Mouse (Mus musculus) left cerebral cortex, adult 9 months (tissue): ENCODE measurements at regions not wholly inside any gene's neighbourhood (a gene's known extent, or its start where the extent isn't known, plus 50 kb on each side); places are given as distances from the start of the nearest gene placed in this dataset.
"Not testable (repeated sequence)": the region's sequence is repeated elsewhere in the genome, so short reads cannot be mapped to it uniquely, and the experiment has no call there.

Experiments
- DNase-seq, 2 experiments: peaks; one replicate each; pipeline ENCODE4 v3.0.0; 2022; ENCODE audit warnings: low spot score in 2 of 2

DNA sequence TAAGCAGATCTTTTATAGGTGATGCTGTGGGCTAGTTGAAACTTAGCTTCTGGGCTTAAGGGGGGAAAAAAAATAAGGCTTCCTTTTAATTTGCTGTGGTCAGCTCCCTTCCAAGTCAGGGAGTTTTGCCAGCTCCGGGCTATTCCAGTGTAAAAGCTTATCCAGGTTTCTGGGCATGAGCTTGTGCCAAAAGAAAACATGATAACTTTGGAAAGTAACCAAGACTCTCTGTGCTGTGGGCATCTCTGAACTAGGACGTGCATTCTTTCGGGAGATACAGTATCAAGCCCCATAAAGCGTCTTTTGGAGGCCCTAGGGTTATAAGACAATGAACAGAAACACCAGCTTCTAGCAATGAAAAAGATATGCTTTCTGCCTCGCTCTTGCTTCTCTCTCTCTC is 114.6 kb upstream of the Dyrk2 start:
- no peak for DNase-seq

DNA sequence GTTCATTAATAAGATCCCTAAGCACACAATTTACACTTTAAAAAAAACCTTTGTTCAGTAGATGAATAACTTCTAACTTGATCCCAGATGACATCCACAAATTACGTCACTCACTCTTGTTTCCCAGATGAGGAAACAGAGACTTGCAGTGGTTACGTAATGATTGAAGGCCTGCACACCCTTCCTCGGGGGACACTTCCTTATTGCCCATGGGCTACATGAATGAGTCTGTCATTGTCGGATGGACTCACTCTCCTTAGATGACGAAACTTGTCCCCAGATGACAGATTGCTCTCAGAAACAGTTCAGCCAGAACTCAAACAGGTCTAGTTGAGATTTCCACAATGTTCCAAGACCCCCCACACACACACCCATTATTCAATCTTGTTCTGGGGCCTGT is 111.4 kb upstream of the Dyrk2 start:
- no peak for DNase-seq

DNA sequence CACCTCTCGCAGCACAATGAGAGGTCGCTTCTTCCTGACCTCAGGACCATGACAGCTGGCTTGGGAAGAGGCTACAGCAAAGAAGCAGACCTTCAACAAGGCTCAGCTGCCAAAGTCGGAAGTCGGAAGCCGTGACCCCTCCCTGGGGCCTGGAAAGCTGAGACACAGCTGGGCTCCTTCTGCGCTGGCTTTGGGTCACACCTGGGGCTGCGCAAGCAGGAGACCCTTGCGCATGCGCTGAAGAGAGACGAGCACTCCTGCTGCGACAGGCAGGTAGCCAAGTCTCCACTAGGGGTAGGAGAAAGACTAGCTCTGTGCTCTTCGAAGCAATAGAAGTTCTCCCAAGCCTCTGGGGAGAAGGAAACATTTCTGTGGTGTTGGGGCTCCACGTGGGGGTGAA is 109.3 kb upstream of the Dyrk2 start:
- DNase-seq: no peak

DNA sequence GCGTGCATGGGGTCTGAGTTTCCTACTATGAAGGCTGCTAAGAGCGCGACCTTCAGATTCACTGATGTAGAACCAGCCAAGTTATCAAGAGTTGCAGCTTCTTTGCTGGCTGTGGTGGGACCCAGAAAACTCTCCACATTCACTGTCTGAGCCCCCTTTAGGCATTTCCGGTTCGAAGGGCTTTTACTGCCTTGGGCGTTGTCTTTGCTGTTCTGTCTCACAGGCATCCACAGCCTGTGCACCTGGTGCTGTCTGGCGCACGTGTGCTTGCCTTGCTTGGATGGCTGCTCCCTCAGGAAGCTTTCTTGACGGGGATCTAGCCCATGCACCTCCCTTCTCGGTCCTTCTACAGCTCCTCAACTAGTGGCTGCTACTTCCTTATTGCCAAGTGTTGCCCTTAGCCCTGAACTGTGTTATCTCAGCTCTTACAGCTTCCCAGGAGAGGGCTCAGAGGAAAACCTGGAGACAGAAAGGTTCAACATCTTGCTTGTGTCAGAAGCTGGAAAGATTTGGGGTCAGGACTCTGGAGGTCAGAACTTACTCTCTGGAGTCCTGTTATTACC is 108.3 kb upstream of the Dyrk2 start:
- no peak for DNase-seq

DNA sequence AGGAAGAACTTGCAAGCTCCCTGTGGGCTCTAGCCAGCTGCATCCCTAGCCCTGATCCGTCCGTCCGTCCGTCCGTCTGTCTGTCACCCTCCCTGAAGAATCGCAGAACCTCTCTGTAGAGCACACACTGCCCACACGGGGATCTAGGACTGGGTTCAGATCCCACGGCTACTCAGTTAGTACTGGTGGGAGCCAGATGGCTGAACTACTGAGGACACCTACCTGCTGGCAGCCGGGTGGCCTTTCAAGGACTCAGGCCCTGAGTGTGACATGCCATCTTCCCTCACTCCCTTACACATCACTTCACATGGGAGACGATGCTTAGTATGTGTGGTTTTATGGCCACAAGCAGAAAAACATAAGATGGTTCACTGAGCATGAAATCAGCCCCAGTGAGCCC is 106.4 kb upstream of the Dyrk2 start:
- no peak for DNase-seq

DNA sequence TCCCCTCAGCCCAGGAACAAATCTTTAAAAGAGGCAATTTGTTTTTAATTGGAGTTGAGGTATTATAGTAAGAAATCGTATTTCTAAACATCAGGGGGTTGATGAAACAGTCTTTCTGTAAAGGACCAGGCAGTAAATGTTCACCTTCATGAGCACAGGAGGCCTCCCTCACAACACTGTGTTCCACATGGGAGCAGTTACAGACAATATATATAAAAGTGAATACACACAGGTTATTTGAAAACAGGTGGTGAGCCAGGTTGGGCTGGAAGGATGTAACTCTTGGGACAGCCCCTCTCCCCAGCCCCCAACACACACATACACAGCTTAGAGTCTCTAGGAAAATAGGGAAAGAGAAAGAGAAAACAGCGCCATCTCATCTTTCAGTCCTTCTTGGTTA is 105.8 kb upstream of the Dyrk2 start:
- DNase-seq: no peak

DNA sequence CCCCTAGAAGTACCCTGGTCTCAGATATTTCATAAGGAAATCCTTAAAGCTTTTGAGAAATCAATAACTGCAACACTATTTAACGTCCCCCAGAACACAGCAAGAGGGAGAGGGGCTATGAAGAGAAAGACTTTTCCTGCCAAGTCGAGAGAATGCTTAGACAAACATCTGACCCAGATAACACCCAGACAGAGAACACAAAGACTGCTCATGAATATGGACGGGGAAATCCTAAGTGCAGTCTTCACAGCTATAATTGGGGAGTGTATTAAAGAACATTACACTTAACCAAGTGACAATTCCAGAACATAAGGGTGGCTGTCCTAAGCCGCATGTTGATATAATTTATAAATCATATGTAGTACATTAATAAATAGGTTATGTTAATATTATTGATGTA is 103.3 kb upstream of the Dyrk2 start:
- no peak for DNase-seq

DNA sequence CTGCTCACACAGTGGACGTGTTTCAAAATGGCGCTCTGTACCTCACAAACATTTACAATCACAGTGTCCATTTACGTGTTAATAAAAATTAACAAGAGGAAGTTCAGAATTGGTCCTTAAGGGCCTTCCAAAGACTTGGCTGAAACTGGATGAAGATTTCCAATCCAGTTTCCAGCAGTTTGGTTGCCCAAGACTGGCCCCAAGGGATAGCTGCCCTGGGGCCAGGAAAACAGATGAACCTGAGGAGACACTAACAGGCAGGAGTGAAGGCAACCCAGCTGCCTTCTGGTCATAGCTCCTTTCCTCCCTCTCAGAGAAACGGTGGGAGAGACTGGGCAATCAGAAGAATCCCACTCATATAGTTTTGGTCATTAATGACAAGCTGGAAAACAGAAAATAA is 102.6 kb upstream of the Dyrk2 start:
- no peak for DNase-seq

DNA sequence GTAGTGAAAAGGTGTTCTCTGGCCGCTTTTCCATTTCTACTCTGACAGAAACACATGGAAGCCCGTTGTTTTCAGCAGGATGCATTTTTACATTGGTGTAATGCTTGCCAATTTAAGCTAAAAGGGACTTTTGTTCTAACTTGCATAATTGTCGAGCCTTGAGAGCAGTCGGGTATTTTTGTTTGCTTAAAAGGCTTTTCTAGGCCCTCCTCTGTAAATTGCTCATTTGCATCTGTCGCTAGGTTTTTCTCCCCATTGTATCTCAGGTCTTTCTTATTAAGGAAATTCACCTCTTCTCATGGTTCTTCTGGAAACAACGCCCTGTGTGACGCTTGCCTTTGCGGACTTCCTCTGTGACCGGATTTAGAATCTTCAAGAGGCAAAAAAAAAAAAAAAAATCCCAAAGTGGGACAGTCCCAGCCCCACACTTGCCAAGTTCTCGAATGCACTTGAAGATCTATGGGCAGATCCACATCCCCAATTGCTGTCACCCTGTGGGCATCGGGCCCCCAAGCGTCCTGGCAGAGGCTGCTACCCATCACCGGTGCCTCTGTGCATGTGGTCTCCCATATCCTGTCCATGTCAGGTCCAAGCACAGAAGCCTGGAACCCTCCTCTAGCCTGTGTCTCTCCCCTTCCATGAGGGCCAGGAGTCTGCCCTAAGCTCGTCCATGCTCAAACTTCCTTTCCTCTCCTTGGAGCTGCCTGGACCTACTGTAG is 100.6 kb upstream of the Dyrk2 start:
- DNase-seq: no peak

DNA sequence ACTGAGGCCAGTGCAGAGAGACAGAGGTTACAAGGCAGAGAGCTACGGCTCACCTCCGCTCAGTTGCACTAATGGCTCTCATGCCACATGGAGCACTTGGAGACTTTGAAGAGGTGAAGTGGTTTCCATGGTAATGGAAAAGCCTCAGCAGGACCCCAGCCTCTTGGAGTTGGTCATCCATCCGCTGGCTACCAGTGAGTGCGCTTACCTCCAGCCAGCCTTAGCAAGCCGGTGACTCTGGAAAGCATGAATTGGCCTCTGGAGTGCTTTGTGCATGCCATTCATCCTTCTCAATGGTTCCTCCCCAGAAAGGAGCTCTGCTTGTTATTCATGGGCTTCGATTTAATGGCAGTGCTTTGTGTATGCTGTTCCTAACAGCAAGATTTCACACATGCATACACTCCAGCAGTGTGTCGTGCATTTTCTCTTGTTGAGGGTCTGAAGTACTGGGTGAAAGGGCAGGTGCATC is 91.7 kb upstream of the Dyrk2 start:
- DNase-seq: no peak

DNA sequence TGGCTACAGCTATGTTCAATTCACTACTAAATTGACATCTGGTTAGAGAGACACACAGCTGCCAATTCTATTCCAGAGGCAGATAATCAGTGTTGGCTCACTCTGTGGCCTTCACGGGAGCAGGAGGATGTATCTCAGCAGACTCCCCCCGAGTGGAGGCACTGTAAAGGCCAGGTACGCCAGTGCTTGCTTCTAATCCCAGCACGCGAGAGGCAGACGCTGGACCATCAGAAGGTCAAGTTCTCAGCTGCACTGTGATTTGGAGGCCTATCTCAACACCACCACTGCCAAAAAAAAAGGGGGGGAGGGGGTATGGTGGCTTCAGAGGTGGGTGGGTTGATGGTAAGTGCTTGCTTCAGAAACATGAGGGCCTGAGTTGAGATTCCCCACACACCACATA is 90.1 kb upstream of the Dyrk2 start:
- DNase-seq: no peak

DNA sequence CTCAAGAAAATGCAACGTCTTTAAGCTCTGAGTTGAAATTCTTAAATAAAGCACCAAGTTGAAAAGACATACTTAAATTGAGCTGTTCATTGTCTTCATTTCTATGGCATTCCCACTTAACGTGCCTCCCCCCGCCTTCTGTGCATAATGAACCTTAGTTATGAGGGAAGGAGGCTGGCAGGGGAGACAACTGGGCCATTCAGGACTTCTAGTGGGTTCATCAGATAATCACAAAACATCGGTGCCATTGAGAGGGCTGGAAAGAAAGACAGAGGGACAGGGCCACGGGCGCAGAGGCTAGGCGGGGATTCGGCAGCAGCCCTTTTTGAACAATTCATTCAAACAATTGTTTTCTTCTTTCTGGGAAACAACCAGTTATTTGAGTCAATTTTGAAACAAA is 89.6 kb upstream of the Dyrk2 start:
- DNase-seq: no peak

DNA sequence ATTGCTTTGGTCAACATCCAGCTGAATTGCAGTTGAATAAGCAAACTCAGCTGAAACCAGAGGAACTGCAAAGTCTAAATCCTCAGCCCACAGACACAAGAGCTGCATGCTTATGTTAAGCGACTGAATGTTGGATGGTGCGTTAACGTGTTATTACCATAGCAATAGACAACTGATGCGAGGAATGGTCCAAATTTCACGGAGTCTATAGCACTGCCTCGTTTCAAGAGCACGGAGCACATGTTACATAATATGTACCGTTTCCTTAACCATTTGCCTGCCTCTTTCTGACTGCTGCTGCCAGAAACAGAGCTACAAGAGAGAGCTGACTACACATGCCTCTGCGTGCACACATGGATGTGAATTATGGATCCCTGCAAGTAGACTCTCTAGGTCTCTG is 86.3 kb upstream of the Dyrk2 start:
- peak; percentile 10 to 38 for DNase-seq

DNA sequence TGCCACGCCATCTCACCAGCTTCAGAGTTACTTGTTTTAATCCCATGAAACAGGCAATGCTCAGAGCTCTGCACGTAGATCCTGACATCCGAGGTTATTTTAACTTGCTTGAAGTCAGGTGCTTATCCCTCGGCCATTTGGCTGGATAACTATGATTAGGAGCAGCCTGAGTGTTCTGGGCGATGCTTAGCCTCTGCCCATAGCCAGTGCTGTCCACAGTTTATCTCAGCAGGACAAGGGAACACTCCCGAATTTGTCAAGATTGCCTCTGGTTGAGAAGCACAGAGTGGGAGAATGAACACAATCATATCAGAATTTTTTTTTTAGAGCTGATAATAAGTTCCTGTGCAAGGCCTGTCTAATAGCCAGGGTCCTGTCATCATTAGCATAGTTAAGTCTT is 83.4 kb upstream of the Dyrk2 start:
- no peak for DNase-seq

DNA sequence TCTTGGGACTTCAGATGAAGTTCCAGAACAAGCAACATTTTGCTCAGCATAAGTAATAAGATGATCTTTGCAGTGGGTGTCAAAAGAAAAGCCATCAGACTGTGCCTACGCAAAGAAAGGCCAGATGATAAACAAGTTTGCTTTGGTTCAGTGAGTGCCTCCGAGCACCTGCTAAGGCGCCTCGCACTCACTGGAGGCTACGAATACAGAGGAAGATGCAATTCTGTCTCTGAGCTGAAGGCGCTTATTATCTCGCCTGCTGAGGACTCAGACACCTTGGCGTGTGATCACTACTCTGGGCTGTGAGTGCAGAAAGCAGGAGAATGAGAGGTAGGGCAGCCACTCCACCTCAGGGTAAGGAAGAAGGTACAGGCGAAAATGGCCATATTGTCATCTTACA is 82.7 kb upstream of the Dyrk2 start:
- DNase-seq: no peak

DNA sequence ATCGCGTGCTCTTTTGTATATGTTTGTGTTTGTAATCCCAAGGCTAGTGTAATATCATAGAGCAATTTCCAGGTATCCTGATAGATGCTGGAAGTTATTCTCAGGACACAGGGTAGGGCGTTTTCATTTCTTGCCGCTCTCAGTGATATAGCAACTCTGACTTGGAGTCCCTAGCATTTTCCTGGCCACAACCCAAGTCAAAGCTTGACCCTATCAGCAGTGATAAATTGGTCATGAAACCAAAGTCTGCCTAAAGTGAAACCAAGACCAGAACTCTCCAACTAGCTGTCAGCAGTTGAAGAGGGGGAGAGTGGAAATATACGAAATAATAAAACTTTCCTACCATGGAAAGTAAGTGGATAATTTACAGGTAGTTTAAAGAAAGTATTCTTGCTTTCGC is 77.7 kb upstream of the Dyrk2 start:
- DNase-seq: no peak

DNA sequence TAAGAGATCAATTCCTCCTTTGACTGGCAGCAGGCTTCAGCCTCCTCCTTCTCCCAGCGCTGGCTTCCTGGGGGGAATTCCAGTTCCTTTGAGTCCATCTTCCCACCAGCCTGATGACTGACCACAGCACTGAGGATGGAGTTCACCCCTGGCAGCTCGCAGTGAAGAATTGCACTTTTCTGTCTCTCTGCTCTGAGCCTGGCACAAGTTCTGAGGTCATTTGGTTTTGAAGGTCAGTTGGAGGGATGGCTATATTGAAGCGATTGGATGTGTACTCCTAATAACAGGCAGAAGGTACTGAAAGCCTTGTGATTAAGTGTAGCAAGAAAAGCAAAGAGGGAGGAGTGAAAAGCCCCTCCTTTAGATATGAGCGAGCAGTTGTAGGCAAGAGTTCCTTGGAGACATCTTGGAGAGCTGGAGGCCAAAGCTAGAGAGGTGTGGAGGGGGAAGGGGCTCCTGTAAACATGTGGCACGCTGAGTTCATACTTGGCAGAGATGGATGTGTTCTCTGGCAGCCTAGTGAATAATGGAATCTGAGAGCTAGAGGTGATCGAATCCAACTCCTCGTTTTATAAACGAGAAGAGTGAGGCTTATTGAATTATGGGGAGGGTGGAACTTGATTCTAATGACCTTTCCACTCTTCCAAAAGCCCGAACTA is 77.1 kb upstream of the Dyrk2 start:
- DNase-seq: no peak

DNA sequence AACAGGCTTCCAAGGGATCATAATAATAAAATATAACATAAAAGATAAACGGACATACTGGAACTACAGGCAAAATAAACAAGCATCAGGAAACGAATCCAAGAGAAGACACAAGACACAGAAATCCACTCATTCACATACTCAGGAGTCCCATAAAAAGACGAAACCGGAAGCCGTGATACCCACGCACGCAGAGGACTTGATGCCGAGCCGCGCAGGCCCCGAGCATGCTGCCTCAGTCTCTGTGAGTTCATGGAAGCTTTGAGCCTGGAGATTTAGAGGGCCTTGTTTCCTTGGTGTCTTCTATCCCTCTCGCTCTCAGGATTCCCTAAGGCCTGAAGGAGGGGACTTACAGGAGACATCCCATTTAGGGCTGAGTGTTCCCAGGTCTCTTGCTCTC is 57.3 kb upstream of the Dyrk2 start:
- no peak for DNase-seq

DNA sequence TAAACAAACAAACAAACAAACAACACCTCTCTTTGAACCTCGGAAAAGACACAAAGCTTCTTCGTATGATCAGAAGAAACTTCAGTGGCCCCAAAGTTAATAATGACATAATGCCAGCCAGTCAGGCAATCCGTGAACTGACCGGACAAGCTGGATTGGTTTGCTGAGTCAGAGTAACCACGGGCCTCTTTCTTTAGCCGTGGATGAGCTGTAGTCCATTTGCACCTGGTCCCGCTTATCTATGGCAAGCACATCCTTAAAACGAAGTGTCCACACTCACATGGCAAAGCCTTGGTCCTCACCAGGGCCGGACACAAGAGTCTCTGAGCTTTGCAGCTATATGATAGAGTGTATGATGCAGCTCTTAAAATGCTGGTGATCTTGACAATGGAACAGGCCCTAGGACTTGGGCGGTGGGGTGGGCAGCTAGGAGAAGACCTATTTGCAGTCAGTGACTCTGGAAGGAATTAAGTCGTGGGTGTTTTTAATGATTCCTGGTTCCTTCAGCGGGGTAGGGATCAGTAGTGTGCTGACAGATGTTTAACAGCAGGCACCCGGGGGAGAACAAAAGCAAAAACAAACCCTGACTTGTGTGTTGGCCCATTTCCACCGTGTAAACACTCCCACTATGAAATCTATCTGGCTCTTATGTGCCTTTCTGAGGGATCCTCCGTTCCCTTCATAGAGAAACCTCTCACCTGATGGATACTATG is 53.6 kb upstream of the Dyrk2 start:
- DNase-seq: no peak

DNA sequence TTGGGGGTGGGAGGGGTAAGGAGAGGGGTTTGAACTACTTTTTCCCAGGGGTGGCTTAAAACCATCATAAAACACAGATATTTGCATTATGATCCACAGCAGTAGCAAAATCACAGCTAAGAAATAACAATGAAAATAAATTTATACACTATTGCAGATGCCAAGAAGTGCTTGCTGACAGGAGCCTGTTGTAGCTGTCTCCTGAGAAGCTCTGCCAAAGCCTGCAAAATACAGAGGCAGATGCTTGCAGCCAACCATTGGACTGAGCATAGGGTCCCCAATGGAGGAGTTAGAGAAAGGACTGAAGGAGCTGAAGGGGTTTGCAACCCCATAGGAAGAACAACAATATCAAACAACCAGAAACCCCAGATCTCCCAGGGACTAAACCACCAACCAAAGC is 52.1 kb upstream of the Dyrk2 start:
- not testable (repeated sequence) for DNase-seq
